In genomic region chr5:96785096-96785495, GRCm38 (mm10) we compare ENCODE assay signal across 16 mouse cellular contexts.
"Had no signal": no experiment of that assay in that cellular context is flagged by ENCODE, and none has a peak within 500 bp of the region (broad histone marks: within the 10 kb centered on the region; RNA-seq: fewer than 3 reads in every experiment).

No protein-coding gene starts in this region.

- H3K9ac ChIP-seq: liver, embryonic 13.5 days; neural tube, embryonic 13.5 days; stomach, embryonic 15.5 days had no signal

- H3K27me3 ChIP-seq: liver, embryonic 13.5 days; neural tube, embryonic 13.5 days; stomach, embryonic 15.5 days had no signal

- ATAC-seq: midbrain, embryonic 16.5 days had no signal

- H3K4me3 ChIP-seq: liver, embryonic 13.5 days; myocyte; neural tube, embryonic 13.5 days; stomach, embryonic 15.5 days had no signal

- H3K4me1 ChIP-seq: liver, embryonic 13.5 days; neural tube, embryonic 13.5 days; stomach, embryonic 15.5 days had no signal

- H3K4me2 ChIP-seq: liver, embryonic 13.5 days; midbrain, embryonic 11.5 days; neural tube, embryonic 13.5 days; stomach, embryonic 15.5 days had no signal

- H3K27ac ChIP-seq: liver, embryonic 13.5 days; neural tube, embryonic 13.5 days; stomach, embryonic 15.5 days had no signal

- H3K9me3 ChIP-seq: liver, embryonic 13.5 days; neural tube, embryonic 13.5 days; stomach, embryonic 15.5 days had no signal

- H3K36me3 ChIP-seq: liver, embryonic 13.5 days; neural tube, embryonic 13.5 days; stomach, embryonic 15.5 days had no signal

- DNase-seq: kidney, adult 9 months; kidney, postnatal 14 days; kidney, postnatal 4 days; liver, embryonic 13.5 days; lung, adult 2 months; lung, postnatal 14 days; lung, postnatal 4 days; retina, postnatal 1 day; right cerebral cortex, postnatal 25 days; spleen, adult 18-20 months; thymus, postnatal 25 days had no signal
